Mouse (Mus musculus) testis, adult 10 weeks (tissue): ENCODE data around the gene Pak4. TPM values are rescaled to one million over a fixed set of nuclear protein-coding genes. Genes with fewer than 3 reads are reported as not detected.

Experiments
- polyA plus RNA-seq: library from polyadenylated mRNA; stranded (reverse); fragments of 350-450 nt; fragmentation: Illumina TruSeq; extraction: RNeasy Lipid Tissue Mini Kit (QIAGEN cat#74804); gene quantifications from one replicate; pipeline ENCODE4 v1.2.3, GENCODE M21; 2014; ENCODE audit warnings: low read depth, low replicate concordance

Pak4 gene
- polyA plus RNA-seq, result 1.6 TPM

GRCm38 (mm10) chr7:28597642-28598446 lies at the start of gene Pak4, which contains the start of gene Samd4b:
TSS of gene Pak4 (minus strand) at chr7:28598185.
TSS of gene Samd4b (minus strand) at chr7:28598144.

DNA sequence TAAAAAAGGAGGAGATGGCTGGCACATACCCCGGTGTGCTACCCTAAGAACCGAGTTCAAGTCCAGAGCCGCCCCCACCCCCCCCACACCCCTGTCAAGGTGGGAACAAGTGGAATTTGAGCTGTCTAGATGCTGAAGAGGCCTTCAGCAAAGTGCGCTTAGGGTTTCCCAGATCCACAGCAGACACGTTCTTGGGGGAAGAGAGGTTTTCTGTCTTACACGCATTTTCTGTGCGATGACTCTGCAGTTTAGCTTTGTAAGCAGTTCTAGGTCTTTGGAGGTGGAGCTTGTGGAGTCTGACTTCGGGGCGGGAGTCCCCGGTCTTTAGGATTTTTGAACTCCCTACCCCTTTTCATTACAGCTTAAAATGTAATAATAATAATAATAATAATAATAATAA lies 33.1 kb upstream of the Pak4 start, which contains the start of gene Acp7:
Gene Acp7, minus strand, starts transcription at position 260 of the 400 bp plus-strand sequence.

GRCm38 (mm10) chr7:28547154-28547553 lies 50.8 kb downstream of the Pak4 start, which contains the start of gene Nccrp1:
TSS of gene Nccrp1 (minus strand) at chr7:28547254.

DNA sequence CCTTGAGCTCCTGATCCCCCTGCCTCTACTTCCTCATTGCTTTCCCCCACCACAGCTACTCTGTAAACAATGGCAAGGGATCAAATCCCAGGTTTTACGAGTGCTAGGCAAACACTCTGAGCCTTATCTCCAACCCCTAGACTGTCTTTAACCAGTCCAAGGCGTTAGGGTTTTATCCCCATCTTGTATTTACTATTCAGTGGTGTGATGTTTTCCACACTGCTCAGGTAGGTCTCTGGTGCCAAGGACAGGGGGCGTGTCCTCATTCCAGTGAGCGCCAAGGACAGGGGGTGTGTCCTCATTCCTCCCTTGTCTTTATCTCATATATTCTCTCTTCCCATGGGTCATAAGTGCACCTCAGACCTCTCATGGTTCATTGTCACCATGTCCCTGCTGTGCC lies 57.5 kb downstream of the Pak4 start, which contains the start of gene Sycn:
Gene Sycn, plus strand, starts transcription at position 360 of the 400 bp plus-strand sequence.

DNA sequence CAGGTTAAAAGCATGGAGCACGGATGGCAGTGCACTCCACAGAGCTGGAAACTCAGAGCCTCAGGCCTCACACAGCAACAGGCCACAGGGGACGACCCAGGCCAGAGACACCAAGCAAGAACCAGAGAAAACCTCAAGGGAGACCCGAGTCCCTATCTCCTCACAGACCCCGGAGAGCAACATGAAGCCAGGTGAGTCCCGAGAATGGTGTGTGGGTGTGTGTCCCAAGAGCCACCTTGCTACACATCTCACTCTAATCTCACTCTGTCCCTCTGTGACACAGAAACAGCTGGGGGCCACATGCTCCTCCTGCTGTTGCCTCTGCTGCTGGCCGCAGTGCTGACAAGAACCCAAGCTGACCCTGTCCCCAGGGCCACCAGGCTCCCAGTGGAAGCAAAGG lies 75.4 kb downstream of the Pak4 start, which contains the start of gene Ifnl3:
Gene Ifnl3, plus strand, starts transcription at position 301 of the 400 bp plus-strand sequence.

DNA sequence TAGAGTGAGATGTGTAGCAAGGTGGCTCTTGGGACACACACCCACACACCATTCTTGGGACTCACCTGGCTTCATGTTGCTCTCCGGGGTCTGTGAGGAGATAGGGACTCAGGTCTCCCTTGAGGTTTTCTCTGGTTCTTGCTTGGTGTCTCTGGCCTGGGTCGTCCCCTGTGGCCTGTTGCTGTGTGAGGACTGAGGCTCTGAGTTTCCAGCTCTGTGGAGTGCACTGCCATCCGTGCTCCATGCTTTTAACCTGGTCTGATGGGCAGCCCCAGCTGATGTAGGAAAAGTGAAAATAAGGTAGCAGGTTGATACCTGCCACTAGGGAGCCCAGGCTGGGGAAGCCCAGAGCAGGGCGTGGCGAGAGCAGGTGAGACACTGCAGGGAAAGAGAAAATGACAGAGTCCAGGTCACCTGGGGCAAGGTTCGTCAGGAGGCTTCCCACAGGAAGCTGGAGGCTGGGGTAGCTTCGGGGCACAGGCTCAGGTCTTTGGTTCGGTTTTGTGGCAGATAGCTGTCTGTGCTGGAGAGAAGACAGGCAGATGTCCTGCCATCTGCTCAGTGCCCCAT lies 87.5 kb downstream of the Pak4 start, which contains the start of gene Ifnl2:
Gene Ifnl2, minus strand, starts transcription at position 51 of the 570 bp plus-strand sequence.

Other genes starting within 250 kb of the Pak4 start
- gene Rps16, start 247.5 kb downstream of the Pak4 start, polyA plus RNA-seq, result 59.3 TPM
- 3.4 TPM for gene Plekhg2, start 225.6 kb downstream of the Pak4 start, polyA plus RNA-seq
- gene Zfp36, start 217.9 kb downstream of the Pak4 start, polyA plus RNA-seq, result 2.6 TPM
- 3.9 TPM for gene Med29, start 205.5 kb downstream of the Pak4 start, polyA plus RNA-seq
- gene Paf1, start 205.2 kb downstream of the Pak4 start, polyA plus RNA-seq, result 70.3 TPM
- gene Gmfg, start 160.7 kb downstream of the Pak4 start, polyA plus RNA-seq, result 5.2 TPM
- not detected for gene Lrfn1, start 146.2 kb downstream of the Pak4 start, polyA plus RNA-seq
- gene Ifnl2, start 87.7 kb downstream of the Pak4 start, polyA plus RNA-seq, result not detected
- not detected for gene Ifnl3, start 75.3 kb downstream of the Pak4 start, polyA plus RNA-seq
- gene Sycn, start 57.3 kb downstream of the Pak4 start, polyA plus RNA-seq, result not detected
- gene Nccrp1, start 50.9 kb downstream of the Pak4 start, polyA plus RNA-seq, result not detected
- gene Samd4b, start within 50 bp of the Pak4 start, polyA plus RNA-seq, result 18.7 TPM
- gene Acp7, start 33.1 kb upstream of the Pak4 start, polyA plus RNA-seq, result 0.17 TPM
- gene Fbxo27, start 94.7 kb upstream of the Pak4 start, polyA plus RNA-seq, result 2.9 TPM
- gene Fbxo17, start 118.6 kb upstream of the Pak4 start, polyA plus RNA-seq, result 3.1 TPM
- gene Mrps12, start 143.6 kb upstream of the Pak4 start, polyA plus RNA-seq, result 15.1 TPM
- gene Sars2, start 143.8 kb upstream of the Pak4 start, polyA plus RNA-seq, result 0.18 TPM
- gene Ccer2, start 158.0 kb upstream of the Pak4 start, polyA plus RNA-seq, result not detected
- 29.9 TPM for gene Sirt2, start 168.6 kb upstream of the Pak4 start, polyA plus RNA-seq
- gene Nfkbib, start 169.3 kb upstream of the Pak4 start, polyA plus RNA-seq, result 2.9 TPM
- 0.66 TPM for gene Rinl, start 190.8 kb upstream of the Pak4 start, polyA plus RNA-seq
- gene Hnrnpl, start 210.4 kb upstream of the Pak4 start, polyA plus RNA-seq, result 205 TPM
- gene Ech1, start 227.0 kb upstream of the Pak4 start, polyA plus RNA-seq, result 14.1 TPM
- gene Lgals4, start 235.7 kb upstream of the Pak4 start, polyA plus RNA-seq, result 2.7 TPM